Mouse (Mus musculus) adrenal gland, postnatal 36 days (tissue): Measurements from ENCODE around the gene Snd1. TPM values are rescaled to one million over a fixed set of nuclear protein-coding genes. Genes with fewer than 3 reads are reported as not detected.
A peak's percentile ranks its signal among the peaks of the same experiment; 100 is the strongest.

ENCODE experiments used
- DNase-seq, 2 experiments: peaks; one replicate each; pipeline ENCODE4 v3.0.0; 2021; ENCODE audit warnings: mixed read lengths in 1 of 2
- total RNA-seq, 2 experiments: library from RNA; stranded (reverse); gene quantifications; 2 replicates each; pipeline ENCODE4 v1.2.3; 2021

The Snd1 gene
- total RNA-seq, 2 experiments from 2014 or later, result 136 to 148 TPM

DNA sequence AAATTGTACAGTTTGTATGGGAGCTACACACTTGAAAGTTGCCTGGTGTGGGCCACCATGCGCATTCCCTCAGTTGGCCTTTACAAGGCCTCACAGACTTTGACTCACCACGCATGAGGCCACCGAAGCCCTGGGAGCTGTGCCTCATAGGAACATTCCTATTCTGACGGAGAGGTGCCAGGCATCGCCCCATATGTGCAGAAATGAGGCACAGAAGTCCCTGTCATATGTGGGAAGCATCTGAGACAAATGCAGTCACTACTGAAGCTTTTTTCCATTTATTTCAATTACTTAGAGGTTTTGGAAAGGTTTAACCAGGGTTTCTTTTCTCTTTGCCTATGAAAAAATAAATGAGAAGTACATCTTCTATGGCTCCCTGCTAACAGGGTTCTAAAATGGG lies 278.3 kb downstream of the Snd1 start:
- DNase-seq, result no peak

GRCm38 (mm10) chr6:28753681-28754080 lies 278.7 kb downstream of the Snd1 start:
- DNase-seq, result no peak

- no peak for DNase-seq
These were observed 279.4 kb downstream of the Snd1 start for GRCm38 (mm10) chr6:28754127-28754898.

GRCm38 (mm10) chr6:28756306-28757018 lies 281.5 kb downstream of the Snd1 start:
- peak; percentile 24 to 35 for DNase-seq

- no peak for DNase-seq
These were observed 283.4 kb downstream of the Snd1 start for GRCm38 (mm10) chr6:28758293-28758692.

- DNase-seq, result no peak
These were observed 286.8 kb downstream of the Snd1 start for GRCm38 (mm10) chr6:28761728-28762127.

DNA sequence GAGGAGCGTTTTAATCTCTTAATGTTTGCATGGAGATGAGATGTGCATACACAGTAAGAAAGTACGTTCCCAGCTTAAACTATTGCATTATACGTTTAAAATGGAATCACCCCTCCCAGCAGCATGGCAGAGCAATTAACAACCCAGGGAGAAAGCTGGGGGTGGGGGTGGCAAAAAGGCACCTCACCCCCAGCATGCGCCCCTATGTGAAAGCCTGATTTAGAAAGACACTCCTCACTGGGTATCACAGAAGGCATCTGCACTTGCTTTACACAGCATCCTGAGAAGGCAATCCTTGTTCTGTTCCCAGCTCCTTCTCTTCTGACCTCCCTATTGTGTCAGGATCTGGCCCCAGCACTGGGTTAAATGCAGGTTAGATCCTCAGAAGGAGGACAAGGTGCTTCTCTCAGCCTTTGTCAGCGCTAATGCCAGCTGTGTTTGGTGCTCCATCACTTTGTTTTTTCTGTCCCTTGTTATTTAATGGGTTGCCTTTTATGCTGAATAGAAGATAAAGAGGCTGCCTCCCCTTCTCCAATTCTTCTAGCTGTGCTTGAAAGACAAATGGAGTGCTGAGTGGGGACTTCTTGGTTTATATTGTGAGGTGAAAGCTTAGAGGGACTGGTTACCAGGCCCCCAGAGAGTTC lies 287.3 kb downstream of the Snd1 start:
- no peak for DNase-seq

GRCm38 (mm10) chr6:28766622-28767021 lies 291.7 kb downstream of the Snd1 start:
- DNase-seq, result no peak

GRCm38 (mm10) chr6:28767891-28768481 lies 293.0 kb downstream of the Snd1 start:
- DNase-seq, result peak in 1 of 2 experiments; percentile 7

DNA sequence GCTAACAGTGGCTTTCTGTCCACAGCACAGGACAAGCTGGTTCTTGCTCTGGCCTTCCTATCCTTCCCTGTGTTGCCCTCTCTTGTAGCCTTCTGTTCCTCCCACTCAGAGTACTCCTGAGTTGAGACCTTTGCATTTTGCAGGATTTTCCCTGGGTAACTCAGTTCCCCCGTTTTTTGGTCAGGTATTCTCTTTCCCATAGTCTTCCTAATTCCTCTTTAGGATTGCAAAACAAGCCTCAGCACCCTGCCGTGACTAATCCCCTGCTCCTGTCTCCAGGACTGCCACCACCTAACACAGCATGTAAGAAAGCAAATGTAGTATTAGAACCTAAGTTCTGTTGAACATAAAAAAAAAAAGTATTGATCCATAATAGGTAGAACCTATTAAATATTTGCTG lies 296.4 kb downstream of the Snd1 start:
- DNase-seq, result no peak

DNA sequence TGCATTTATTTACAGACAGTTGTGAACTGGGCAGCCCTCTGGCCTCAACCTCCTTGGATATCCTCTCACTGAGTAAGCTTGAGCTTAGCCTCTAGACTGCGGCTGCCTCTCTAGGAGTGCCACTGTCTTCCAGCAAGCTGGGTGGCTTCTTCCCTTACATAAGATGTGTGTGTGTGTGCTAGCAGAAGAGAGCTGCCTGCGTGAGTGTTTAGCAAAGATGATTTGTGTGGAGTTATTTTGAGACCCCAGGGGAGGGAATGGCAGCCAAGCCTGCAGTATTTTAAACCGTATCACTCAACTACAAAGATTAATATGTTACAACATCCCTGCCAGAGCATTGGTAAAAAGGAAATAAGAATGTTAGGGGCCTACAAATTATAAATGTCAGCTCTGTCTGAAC lies 306.8 kb downstream of the Snd1 start:
- peak in 1 of 2 experiments; percentile 5 for DNase-seq

DNA sequence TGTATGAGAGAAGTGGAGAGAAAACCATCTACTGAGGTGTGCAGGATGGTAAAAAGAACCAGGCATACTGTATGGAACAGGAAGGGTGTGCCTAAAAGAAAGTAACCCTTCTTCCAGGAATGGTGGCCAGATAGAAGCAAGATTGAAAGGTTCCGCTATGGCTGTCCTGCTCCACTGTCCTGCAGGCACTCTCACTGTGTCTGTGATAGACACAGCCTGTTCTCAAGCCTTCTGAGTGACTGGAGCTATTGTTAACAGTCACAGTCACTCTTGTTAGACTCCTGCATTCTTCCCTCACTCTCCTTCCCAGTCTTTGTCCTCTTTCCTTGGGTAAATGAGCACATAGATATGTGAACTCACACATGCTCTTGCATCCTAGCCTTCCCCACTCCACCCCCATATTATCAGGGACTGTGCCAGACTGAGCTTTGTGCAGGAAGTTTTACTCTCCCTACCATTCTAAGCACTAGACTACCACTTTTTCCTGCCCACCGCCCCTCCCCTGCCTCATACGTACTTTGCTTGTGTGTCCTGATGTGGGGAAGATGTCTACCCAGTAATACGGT lies 308.2 kb downstream of the Snd1 start:
- no peak for DNase-seq

GRCm38 (mm10) chr6:28783953-28784352 lies 309.0 kb downstream of the Snd1 start:
- DNase-seq, result no peak

- DNase-seq, result no peak
These were observed 310.8 kb downstream of the Snd1 start for GRCm38 (mm10) chr6:28785770-28786169.

DNA sequence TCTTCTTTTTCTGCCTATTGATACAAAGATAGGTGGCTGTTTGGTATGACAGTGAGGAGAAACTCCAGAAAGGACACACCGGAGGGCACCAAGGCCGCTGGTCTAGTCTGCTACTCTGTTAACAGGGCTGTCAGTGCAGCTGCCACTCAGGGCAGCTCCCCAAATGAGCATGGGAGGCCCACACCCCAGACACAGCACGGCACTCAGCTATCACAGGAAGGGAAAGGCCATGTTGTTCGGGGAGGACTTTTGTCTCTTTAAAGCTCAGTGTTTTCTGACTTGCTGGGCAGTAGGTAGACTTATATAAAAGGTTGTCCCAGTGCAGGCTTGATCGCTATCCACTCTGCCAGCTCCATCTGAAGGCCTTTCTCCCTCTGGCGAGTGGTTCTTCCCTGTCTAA lies 312.2 kb downstream of the Snd1 start:
- no peak for DNase-seq

- no peak for DNase-seq
These were observed 314.7 kb downstream of the Snd1 start for GRCm38 (mm10) chr6:28789685-28790084.

DNA sequence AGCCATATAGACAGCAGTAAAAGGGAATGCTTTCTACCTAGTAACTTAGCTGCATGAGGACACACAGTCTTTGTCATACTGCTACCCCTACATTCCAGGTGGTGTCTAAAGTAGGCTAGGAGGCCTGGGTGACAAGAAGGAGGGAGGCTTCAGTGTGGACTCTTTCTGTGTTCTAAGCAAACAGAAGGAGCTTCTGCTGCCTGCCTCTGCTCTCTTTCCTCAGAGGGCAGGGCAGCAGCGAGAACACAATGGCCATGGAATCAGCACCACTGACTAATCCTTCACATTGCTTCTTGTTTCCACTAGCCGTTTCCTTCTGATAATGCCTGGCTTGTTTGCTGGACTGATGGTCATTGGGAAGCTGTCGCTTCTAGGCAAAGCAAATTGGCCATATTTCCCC lies 316.2 kb downstream of the Snd1 start:
- DNase-seq, result peak in 1 of 2 experiments; percentile 32

DNA sequence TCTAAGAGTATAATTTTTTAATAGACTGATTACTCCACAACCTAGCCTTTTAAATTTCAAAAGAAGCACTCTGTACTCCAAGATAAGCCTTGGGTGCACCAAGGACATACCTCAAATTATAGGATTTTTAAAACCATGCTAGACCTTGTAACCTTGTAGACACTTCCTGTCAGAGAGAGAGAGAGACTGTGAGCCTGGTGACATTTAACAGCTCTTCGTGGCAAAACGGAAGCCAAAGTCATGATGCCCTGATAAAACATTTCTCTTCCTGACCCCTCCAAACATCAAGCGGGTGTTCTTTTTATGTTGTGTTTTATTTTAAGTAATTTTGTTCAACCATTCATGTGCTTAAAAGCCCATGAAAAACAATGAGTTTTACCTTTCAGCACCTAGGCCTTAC lies 316.9 kb downstream of the Snd1 start:
- no peak for DNase-seq

DNA sequence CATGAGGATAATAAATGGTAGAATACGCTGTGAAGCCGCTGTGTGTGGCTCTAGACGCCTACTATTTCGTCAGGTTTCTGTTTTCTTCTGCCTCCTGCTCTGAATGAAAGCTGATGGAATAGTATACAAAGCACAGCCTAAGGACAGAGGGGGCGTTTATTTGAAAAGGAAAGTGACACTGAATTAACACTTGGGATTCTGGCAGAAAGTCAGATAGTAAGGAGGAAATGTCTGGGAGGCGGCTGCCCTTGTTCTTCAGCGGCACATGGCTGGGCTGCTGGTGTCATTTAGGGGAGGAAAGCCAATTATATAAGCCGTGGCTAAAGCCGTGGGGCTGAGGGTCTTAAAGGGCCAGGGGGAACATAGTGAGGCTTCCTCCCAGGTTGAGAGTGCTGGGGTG lies 320.4 kb downstream of the Snd1 start:
- no peak for DNase-seq

- no peak for DNase-seq
These were observed 321.0 kb downstream of the Snd1 start for GRCm38 (mm10) chr6:28795792-28796515.

DNA sequence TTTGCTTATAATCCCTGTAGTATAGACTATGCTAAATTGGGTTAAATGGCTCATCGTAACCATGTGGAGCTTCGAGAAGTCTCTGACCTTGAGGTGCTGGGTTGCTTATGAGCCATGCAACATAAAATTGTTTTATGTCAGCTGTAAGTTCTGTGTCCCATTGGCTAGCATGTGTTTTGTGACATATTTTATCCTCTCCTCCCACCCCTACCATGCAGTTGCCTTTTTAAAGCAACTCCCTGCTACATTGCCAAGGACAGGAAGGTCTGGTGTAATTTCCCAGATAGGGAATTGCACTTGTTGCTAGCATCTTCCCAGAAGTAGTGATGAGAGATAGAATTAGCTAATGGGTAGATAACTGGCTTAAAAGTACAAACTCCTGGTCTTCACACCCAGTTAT lies 324.9 kb downstream of the Snd1 start:
- DNase-seq, result no peak

DNA sequence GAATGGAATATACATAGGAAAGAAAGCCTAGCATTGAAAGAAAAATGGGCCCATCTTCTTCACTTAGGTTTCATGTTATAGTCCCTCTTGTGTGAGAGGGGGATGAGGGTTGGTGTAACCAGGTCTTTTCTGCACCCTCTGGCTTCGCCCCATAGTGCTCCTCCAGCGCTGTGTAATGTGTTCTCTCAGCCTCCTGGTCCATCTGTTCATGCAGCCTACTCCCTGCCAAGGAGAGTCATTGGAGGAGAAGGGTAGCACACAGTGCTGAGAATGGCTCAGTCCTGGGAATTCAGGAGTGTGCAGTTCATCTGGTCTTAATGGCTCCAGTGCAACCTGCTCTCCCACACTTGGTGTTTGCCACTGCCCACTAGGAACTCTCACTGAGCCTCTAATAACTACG lies 326.0 kb downstream of the Snd1 start:
- DNase-seq, result no peak
